Mouse (Mus musculus): ENCODE measurements at regions not wholly inside any gene's neighbourhood (a gene's known extent, or its start where the extent isn't known, plus 50 kb on each side); places are given as distances from the start of the nearest gene placed in this dataset.

GRCm38 (mm10) chr12:96201855-96202254 lies 509.8 kb downstream of the Flrt2 start:
- TF ChIP-seq CTCF (IDR thresholded peaks at IDR 0.05; ENCODE audit: extremely low read depth, insufficient read length, insufficient replicate concordance, low read depth, low read length) (no peak), POLR2A (IDR thresholded peaks at IDR 0.05; ENCODE audit: low read depth, low read length) (no peak)
- no peaks in the 10 kb centered on the region for H3K36me3 ChIP-seq (ENCODE audit: control insufficient read depth, insufficient read depth, low read length)
- no peaks in the 10 kb centered on the region for H3K4me1 ChIP-seq (ENCODE audit: control insufficient read depth, insufficient read depth, insufficient read length, low read length)
- 88% methylated on average over 1 of the region's 1 CpGs for WGBS
- H3K27ac ChIP-seq (ENCODE audit: insufficient read depth, low read depth, low read length): no peak overlapping the region
- no peaks in the 10 kb centered on the region for H3K27me3 ChIP-seq (ENCODE audit: control insufficient read depth, insufficient read depth, low read length)
- H3K4me3 ChIP-seq (ENCODE audit: low read depth, low read length): no peak overlapping the region

- H3K4me3 ChIP-seq (ENCODE audit: low read depth, low read length): no peak overlapping the region
- H3K27ac ChIP-seq (ENCODE audit: insufficient read depth, low read depth, low read length): no peak overlapping the region
- no peaks in the 10 kb centered on the region for H3K27me3 ChIP-seq (ENCODE audit: control insufficient read depth, insufficient read depth, low read length)
- no peaks in the 10 kb centered on the region for H3K36me3 ChIP-seq (ENCODE audit: control insufficient read depth, insufficient read depth, low read length)
- H3K4me1 ChIP-seq (ENCODE audit: control insufficient read depth, insufficient read depth, insufficient read length, low read length): no peaks in the 10 kb centered on the region
- 73% methylated on average over 1 of the region's 1 CpGs for WGBS
- TF ChIP-seq POLR2A (IDR thresholded peaks at IDR 0.05; ENCODE audit: low read depth, low read length): no peak
- TF ChIP-seq CTCF (IDR thresholded peaks at IDR 0.05; ENCODE audit: extremely low read depth, insufficient read length, insufficient replicate concordance, low read depth, low read length): no peak
Measured at GRCm38 (mm10) chr12:96226446-96226845, 534.4 kb downstream of the Flrt2 start.

GRCm38 (mm10) chr12:96228714-96229113 lies 536.7 kb downstream of the Flrt2 start:
- Histone ChIP-seq H3K27me3 (ENCODE audit: control insufficient read depth, insufficient read depth, low read length) (no peaks in the 10 kb centered on the region), H3K4me3 (ENCODE audit: low read depth, low read length) (no peak overlapping the region), H3K27ac (ENCODE audit: insufficient read depth, low read depth, low read length) (no peak overlapping the region), H3K36me3 (ENCODE audit: control insufficient read depth, insufficient read depth, low read length) (no peaks in the 10 kb centered on the region), H3K4me1 (ENCODE audit: control insufficient read depth, insufficient read depth, insufficient read length, low read length) (no peaks in the 10 kb centered on the region)
- TF ChIP-seq CTCF (IDR thresholded peaks at IDR 0.05; ENCODE audit: extremely low read depth, insufficient read length, insufficient replicate concordance, low read depth, low read length): no peak
- no peak for TF ChIP-seq POLR2A (IDR thresholded peaks at IDR 0.05; ENCODE audit: low read depth, low read length)
- 80% methylated on average over 3 of the region's 3 CpGs for WGBS

- H3K36me3 ChIP-seq (ENCODE audit: control insufficient read depth, insufficient read depth, low read length): no peaks in the 10 kb centered on the region
- no peaks in the 10 kb centered on the region for H3K4me1 ChIP-seq (ENCODE audit: control insufficient read depth, insufficient read depth, insufficient read length, low read length)
- WGBS: 87% methylated on average over 1 of the region's 1 CpGs
- H3K27me3 ChIP-seq (ENCODE audit: control insufficient read depth, insufficient read depth, low read length): no peaks in the 10 kb centered on the region
- no peak overlapping the region for H3K27ac ChIP-seq (ENCODE audit: insufficient read depth, low read depth, low read length)
- H3K4me3 ChIP-seq (ENCODE audit: low read depth, low read length): no peak overlapping the region
- TF ChIP-seq CTCF (IDR thresholded peaks at IDR 0.05; ENCODE audit: extremely low read depth, insufficient read length, insufficient replicate concordance, low read depth, low read length) (no peak), POLR2A (IDR thresholded peaks at IDR 0.05; ENCODE audit: low read depth, low read length) (no peak)
Measured at GRCm38 (mm10) chr12:96235510-96235909, 543.5 kb downstream of the Flrt2 start.

DNA sequence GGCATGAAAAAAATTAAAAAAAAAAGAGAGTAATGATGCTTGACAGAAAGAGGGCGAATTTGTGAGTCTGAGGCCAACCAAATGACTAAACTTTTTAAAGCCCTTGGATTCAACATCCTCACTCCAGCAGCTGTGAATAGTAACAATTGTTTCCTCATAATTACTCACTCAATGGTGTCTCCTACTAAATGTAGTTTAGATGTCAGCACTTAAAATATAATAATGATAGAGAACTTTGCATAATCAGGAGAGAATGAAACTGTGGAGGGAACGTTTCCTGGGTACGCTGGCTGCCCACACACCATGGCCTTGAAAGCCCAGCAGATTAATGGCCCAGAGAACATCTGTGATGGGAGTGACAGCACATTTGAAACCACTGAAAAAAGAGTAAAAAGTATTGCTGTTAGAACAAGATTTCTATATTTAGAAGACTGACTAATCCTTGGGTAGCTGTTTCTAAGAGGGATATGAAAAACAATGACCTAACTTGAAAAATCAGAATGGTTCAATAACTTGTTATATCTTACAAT lies 544.0 kb downstream of the Flrt2 start:
- Histone ChIP-seq H3K36me3 (ENCODE audit: control insufficient read depth, insufficient read depth, low read length) (no peaks in the 10 kb centered on the region), H3K27ac (ENCODE audit: insufficient read depth, low read depth, low read length) (no peak overlapping the region), H3K27me3 (ENCODE audit: control insufficient read depth, insufficient read depth, low read length) (no peaks in the 10 kb centered on the region), H3K4me1 (ENCODE audit: control insufficient read depth, insufficient read depth, insufficient read length, low read length) (no peaks in the 10 kb centered on the region), H3K4me3 (ENCODE audit: low read depth, low read length) (no peak overlapping the region)
- no peak for TF ChIP-seq POLR2A (IDR thresholded peaks at IDR 0.05; ENCODE audit: low read depth, low read length)
- no peak for TF ChIP-seq CTCF (IDR thresholded peaks at IDR 0.05; ENCODE audit: extremely low read depth, insufficient read length, insufficient replicate concordance, low read depth, low read length)
- 62% methylated on average over 3 of the region's 3 CpGs for WGBS

DNA sequence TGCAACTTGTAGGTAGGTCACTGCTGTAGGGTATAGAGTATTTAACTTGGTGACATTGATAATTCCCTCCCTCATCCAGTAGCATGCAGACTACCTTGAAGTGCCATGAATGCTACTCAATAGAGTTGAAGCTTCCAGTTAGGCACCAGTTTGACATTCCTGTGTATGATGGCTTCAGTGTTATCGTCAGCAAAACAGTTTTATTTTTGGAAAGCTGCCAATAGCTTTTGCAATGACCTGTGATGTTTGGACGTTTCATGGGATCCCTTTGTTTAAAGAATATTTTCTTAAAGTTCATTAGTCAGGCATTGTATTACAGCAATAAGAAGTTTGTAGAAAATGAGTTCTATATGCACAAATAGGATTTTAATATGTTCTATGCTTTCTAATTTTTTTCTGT lies 547.6 kb downstream of the Flrt2 start:
- H3K36me3 ChIP-seq (ENCODE audit: control insufficient read depth, insufficient read depth, low read length): no peaks in the 10 kb centered on the region
- WGBS: 44% methylated on average over 2 of the region's 2 CpGs
- H3K4me3 ChIP-seq (ENCODE audit: low read depth, low read length): no peak overlapping the region
- TF ChIP-seq CTCF (IDR thresholded peaks at IDR 0.05; ENCODE audit: extremely low read depth, insufficient read length, insufficient replicate concordance, low read depth, low read length) (no peak), POLR2A (IDR thresholded peaks at IDR 0.05; ENCODE audit: low read depth, low read length) (no peak)
- H3K4me1 ChIP-seq (ENCODE audit: control insufficient read depth, insufficient read depth, insufficient read length, low read length): no peaks in the 10 kb centered on the region
- H3K27ac ChIP-seq (ENCODE audit: insufficient read depth, low read depth, low read length): no peak overlapping the region
- no peaks in the 10 kb centered on the region for H3K27me3 ChIP-seq (ENCODE audit: control insufficient read depth, insufficient read depth, low read length)

DNA sequence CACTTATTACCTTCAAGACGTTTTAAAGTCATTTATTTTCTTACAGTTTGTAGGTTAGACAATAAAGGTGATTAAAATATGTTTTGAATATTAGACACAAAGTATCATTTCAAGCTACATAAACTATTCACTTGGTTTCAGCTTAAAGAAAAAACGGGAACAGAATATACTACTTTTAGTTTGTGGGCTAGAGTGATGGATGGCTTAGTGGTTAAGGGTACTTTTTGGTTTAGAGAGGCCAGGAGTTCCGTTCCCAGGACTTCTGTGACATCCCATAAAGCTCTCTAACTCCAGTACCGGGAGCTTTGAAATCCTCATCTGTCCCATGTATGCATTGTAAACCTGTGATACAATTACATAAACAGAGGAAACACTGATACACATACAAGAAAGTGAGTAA lies 570.0 kb downstream of the Flrt2 start:
- TF ChIP-seq POLR2A (IDR thresholded peaks at IDR 0.05; ENCODE audit: low read depth, low read length) (no peak), CTCF (IDR thresholded peaks at IDR 0.05; ENCODE audit: extremely low read depth, insufficient read length, insufficient replicate concordance, low read depth, low read length) (no peak)
- no peak overlapping the region for H3K27ac ChIP-seq (ENCODE audit: insufficient read depth, low read depth, low read length)
- H3K27me3 ChIP-seq (ENCODE audit: control insufficient read depth, insufficient read depth, low read length): no peaks in the 10 kb centered on the region
- WGBS: 52% methylated on average over 4 of the region's 4 CpGs
- H3K4me3 ChIP-seq (ENCODE audit: low read depth, low read length): no peak overlapping the region
- no peaks in the 10 kb centered on the region for H3K4me1 ChIP-seq (ENCODE audit: control insufficient read depth, insufficient read depth, insufficient read length, low read length)
- H3K36me3 ChIP-seq (ENCODE audit: control insufficient read depth, insufficient read depth, low read length): no peaks in the 10 kb centered on the region

DNA sequence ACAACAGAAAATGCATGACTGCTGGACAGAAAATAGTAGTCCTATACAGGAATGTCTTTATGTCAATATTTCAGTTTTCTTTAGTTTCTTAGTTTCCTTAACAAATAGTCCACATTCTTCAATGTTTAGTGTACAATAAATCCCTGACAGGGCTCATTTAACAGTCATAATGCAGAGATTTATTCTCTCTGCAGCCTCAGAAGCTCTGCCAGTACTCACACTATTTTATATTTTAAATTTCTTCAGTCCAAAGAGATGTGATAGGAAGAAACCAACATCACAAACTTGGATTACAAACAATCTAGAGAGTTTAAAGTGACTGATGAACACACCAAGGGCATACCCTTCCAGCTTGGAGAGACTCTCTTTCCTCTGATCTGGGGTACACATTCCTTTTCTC lies 583.9 kb downstream of the Flrt2 start:
- no peak for TF ChIP-seq POLR2A (IDR thresholded peaks at IDR 0.05; ENCODE audit: low read depth, low read length)
- TF ChIP-seq CTCF (IDR thresholded peaks at IDR 0.05; ENCODE audit: extremely low read depth, insufficient read length, insufficient replicate concordance, low read depth, low read length): no peak
- H3K36me3 ChIP-seq (ENCODE audit: control insufficient read depth, insufficient read depth, low read length): no peaks in the 10 kb centered on the region
- no peak overlapping the region for H3K27ac ChIP-seq (ENCODE audit: insufficient read depth, low read depth, low read length)
- no peaks in the 10 kb centered on the region for H3K4me1 ChIP-seq (ENCODE audit: control insufficient read depth, insufficient read depth, insufficient read length, low read length)
- no peaks in the 10 kb centered on the region for H3K27me3 ChIP-seq (ENCODE audit: control insufficient read depth, insufficient read depth, low read length)
- no peak overlapping the region for H3K4me3 ChIP-seq (ENCODE audit: low read depth, low read length)

Measured in small intestine, adult 2 months (tissue).